Mouse (Mus musculus) left cerebral cortex, adult 11 months (tissue): ENCODE data around the gene Ltv1.
"Not testable (repeated sequence)": the region's sequence is repeated elsewhere in the genome, so short reads cannot be mapped to it uniquely, and the experiment has no call there.

Experiments used
- DNase-seq: peaks from one replicate; pipeline ENCODE4 v3.0.0; 2022; ENCODE audit warnings: low spot score

The Ltv1 gene

DNA sequence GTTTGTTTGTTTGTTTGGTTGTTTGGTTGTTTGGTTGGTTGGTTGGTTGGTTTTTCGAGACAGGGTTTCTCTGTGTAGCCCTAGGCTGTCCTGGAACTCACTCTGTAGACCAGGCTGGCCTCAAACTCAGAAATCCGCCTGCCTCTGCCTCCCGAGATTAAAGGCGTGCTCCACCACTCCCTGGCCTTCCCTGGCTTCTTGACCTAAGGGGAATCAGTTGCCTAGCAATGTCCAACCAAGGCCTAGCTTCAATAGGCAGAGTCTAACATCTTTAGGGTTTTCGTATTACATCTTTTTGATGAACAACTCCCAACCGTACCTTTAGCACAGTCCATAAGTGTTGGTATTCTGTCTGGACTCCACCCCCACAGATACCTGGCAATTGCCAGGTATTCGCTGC, 528 bp upstream of the Ltv1 start:
- not testable (repeated sequence) for DNase-seq

GRCm38 (mm10) chr10:13189881-13190280, 3.1 kb downstream of the Ltv1 start:
- DNase-seq, result no peak

GRCm38 (mm10) chr10:13186754-13187153, 6.2 kb downstream of the Ltv1 start:
- DNase-seq, result no peak

DNA sequence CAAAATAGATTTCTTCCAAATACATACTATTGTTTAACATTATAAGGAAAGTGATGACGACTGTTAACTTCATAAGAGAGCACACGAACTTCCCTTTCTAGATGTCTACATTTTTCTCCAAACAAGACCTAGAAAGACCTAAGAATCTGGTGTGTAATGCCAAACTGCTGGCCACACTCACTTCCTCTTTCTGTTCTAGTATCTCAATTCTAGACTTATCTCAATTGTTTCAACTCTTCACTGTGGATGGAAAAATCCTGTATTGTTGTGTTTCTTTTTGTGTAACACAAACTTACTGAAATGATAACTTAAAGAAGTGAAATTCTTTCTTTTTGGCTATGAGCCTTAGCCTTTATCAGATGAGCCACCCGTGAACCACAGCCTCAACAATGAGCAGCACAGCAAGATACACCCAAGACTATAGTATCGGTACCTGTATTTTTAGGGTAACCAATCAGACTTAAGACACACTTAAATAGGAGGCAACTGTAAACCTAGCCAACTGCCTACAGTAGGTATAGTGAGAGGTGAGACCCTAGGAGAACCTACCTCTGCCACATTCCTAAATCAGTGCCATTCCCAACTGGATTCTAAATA, 8.7 kb downstream of the Ltv1 start:
- DNase-seq, result no peak

GRCm38 (mm10) chr10:13180211-13180610, 12.8 kb downstream of the Ltv1 start:
- DNase-seq, result no peak

- no peak for DNase-seq
Observed at GRCm38 (mm10) chr10:13177973-13178624, 14.9 kb downstream of the Ltv1 start, which contains the start of gene Zc2hc1b. Gene Zc2hc1b, minus strand, starts transcription at chr10:13178023.

DNA sequence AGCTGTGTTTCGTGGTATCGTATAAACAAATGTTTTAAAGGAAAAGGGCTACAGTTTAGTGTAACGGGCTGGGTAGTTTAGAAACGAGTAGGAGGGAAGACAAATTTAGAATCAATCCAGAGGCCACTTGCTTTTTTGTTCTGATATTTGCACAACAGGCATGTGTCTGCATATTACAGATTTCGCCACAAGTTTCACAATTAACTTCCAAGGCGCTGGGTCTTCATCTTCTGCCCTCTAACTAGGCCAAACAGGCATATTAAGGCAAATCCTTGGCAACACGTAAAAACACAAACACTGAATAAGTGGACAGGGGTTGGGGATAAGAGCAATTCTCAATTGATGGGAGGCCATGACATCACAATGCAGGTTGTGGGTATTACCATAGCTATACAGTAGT, 17.1 kb downstream of the Ltv1 start:
- no peak for DNase-seq

DNA sequence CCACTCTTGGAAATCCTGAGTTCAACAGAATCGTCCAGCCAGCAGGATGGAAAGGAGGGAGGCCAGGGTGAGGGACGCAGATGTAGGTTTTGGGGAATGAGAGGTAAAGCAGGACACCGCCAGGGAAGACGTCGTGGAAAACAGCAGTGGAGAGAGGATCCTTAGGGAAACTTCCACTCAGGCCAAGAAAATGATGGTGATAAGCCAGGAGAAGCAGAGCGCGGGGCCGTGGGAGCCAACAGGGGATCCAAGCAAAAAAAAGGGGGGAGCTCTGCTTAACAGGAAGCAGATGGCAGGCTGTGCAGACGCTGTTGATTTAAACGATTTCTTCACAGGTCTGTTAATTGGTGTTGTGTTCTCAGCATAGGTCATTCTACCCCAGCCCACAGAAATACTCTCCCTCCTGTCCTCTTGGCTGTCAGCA, 20.2 kb downstream of the Ltv1 start:
- DNase-seq, result no peak

DNA sequence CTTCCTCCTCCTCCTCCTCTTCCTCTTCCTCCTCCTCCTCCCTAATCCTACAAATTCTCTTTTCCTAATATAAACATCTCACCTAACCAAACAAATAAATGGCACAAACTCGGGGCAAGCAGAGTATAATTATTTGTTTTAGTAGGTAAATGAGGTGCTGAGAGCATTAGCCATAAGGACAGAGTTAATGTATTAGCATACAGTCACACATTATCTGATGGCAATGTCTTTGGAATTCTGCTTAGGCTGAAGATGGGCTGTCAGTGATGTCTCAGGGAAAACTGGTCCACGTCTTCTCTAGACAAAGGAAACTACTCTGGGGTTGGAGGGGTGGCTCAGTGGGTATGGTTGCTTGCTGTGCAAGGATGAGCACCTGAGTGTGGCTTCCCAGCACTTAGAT, 21.5 kb downstream of the Ltv1 start:
- no peak for DNase-seq

GRCm38 (mm10) chr10:13170739-13171448, 22.1 kb downstream of the Ltv1 start:
- no peak for DNase-seq

- no peak for DNase-seq
Observed at GRCm38 (mm10) chr10:13168461-13168860, 24.5 kb downstream of the Ltv1 start.

DNA sequence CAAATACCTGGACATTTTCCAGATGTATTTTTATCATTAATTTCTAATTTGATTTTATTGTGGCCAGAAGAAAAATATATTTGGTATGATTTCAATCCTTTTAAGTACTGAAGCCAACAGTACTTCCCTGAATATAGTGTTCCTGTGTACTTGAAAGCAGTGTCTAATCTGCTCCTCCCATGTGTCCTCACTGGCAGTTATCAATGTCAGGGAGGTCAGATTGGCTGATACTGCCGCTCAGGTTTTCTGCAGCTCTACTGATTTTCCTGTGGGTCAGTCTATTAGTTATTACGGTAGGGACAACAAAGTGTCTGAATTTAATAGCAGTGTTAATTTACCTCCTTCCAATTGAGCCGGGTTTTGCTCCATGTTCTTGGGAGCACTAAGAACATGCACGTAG, 30.9 kb downstream of the Ltv1 start:
- DNase-seq, result no peak

DNA sequence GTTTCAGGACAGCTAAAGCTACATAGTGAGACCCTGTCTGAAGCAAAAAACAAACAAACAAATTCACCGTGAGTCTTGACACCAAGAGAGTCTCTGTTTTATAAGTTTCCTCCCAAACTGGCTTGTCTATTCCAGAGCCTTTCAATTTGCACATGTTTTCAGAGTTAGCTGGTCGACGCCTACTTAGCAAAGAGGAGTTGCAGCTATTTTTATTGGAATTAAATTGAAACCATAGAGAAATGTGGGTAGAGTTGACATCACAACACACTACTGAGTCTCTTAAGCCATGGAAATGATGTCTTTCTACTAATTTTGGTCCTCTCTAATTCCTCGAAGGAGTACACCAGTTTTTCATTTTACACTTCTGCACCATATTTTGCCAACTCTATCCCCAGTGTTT, 32.1 kb downstream of the Ltv1 start:
- peak; percentile 8 for DNase-seq

DNA sequence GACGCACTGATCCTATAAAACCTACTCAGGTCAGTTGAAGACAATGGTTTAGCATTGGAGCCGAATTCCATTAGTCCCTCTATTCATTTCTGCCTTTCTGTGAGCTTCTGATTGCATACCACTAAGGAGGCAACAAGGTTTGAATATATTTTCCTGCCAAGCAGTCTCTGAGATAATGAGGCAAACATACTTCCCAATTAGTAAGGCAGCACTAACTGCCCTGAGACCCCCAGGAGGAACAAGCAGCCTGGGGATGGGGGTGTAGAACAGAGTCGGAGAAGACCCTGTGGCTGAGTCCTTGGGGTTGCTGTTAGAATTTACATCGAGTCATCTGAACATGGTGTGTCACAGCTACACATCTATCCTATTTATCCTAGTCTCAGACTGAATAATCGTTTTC, 37.6 kb downstream of the Ltv1 start:
- DNase-seq, result no peak

GRCm38 (mm10) chr10:13152811-13153364, 40.1 kb downstream of the Ltv1 start:
- no peak for DNase-seq

GRCm38 (mm10) chr10:13151353-13151752, 41.6 kb downstream of the Ltv1 start:
- peak; percentile 4 for DNase-seq

DNA sequence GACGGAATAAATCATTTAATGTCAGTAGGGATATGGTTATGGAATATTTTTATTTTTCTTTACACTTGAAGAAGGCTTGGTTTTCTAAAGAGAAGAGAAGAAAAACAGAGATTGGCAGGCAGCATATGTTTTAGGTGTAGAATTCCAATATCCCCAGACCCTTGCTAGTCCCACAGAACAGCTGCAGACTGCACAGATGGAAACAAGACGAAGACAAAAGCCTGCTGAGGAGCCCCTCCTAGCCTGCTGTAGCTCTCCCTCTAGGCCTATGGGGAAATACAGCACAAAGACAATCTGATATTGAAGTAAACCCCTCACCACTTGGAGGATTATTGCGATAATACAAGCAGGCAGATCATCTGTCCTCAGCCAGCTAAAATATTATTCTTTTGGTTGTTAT, 42.5 kb downstream of the Ltv1 start:
- no peak for DNase-seq

- DNase-seq, result no peak
Observed at GRCm38 (mm10) chr10:13140434-13140833, 52.5 kb downstream of the Ltv1 start.

GRCm38 (mm10) chr10:13137906-13138305, 55.1 kb downstream of the Ltv1 start:
- DNase-seq, result no peak

DNA sequence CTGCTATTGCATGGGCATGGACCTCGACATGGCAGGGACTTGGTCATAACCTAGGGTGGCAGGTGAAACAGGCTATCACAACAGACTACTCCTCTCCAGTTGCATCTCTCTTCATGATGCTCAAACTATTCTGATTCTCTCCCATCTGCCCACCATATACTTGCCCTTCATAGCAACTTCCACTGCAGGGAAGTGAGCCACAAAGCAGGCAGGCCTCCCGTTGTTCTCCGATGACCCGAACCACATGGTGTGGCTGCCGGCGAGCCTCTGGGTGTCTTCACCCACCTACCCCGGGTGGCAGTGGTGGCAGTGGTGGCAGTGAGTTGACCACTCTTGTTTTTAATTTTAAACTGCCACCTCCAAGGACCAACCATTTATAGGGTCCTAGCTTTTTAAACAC, 57.2 kb downstream of the Ltv1 start:
- DNase-seq, result no peak

DNA sequence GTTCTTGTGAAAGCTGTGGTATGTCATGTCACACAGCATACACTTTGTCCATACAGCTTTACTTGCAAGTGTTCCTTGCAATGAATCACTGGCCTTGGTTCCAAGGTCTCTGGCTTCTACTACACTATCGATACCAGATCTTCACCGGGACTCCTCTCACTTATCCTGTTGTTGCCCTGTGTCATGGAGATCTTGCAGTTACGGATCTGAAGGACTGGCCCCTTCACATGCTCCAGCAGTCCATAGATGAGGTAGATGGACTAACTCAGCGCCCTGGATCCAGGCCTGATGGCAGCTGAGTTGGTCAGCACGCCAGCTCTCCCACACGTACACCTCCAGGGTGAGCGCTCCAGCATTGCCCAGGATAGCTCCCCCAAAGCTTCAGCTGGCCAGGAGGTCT, 57.7 kb downstream of the Ltv1 start:
- DNase-seq, result no peak

GRCm38 (mm10) chr10:13133850-13134249, 59.1 kb downstream of the Ltv1 start:
- DNase-seq, result no peak
